Mouse (Mus musculus): ENCODE results near the gene Pak1ip1. TPM values are rescaled to one million over a fixed set of nuclear protein-coding genes. Genes with fewer than 3 reads are reported as not detected.

The Pak1ip1 gene
- total and polyA plus RNA-seq, 2 experiments from 2014 or later: 42.2 to 45.8 TPM

- DNase-seq (ENCODE audit: low spot score) (peak; percentile 53), ATAC-seq (peak; percentile 56)
- H3K9ac ChIP-seq (replicated peaks; ENCODE audit: low read length): peak overlapping the region; percentile 86
- H3K4me1 ChIP-seq (ENCODE audit: insufficient read depth, low read length): peaks cover 6% of the 10 kb centered on the region; the same call in 1 of the 2 replicates
- peak; percentile 71 for TF ChIP-seq CTCF (IDR thresholded peaks at IDR 0.05; ENCODE audit: low read depth)
- 1% methylated on average over 25 of the region's 25 CpGs for WGBS
- H3K27me3 ChIP-seq (ENCODE audit: insufficient read depth, low read length): no peaks in the 10 kb centered on the region
- peak overlapping the region; percentile 95 for H3K4me2 ChIP-seq (ENCODE audit: low read depth, low read length)
- peak overlapping the region; percentile 94 for H3K27ac ChIP-seq
- peak overlapping the region; percentile 99 for H3K4me3 ChIP-seq (ENCODE audit: low read length)
- no peaks in the 10 kb centered on the region for H3K36me3 ChIP-seq (ENCODE audit: insufficient read depth, low read length)
- H3K9me3 ChIP-seq (ENCODE audit: low read length): no peaks in the 10 kb centered on the region
Observed at GRCm38 (mm10) chr13:41000140-41000925, 490 bp upstream of the Pak1ip1 start.

GRCm38 (mm10) chr13:41002001-41002400, 1.2 kb downstream of the Pak1ip1 start:
- H3K4me1 ChIP-seq (ENCODE audit: insufficient read depth, low read length): peaks cover 6% of the 10 kb centered on the region; the same call in 1 of the 2 replicates
- peak overlapping the region; percentile 99 for H3K4me3 ChIP-seq (ENCODE audit: low read length)
- H3K9me3 ChIP-seq (ENCODE audit: low read length): no peaks in the 10 kb centered on the region
- DNase-seq (ENCODE audit: low spot score) (no peak), ATAC-seq (no peak)
- 87% methylated on average over 5 of the region's 5 CpGs for WGBS
- H3K9ac ChIP-seq (replicated peaks; ENCODE audit: low read length): no peak overlapping the region
- peak overlapping the region; percentile 95 for H3K4me2 ChIP-seq (ENCODE audit: low read depth, low read length)
- TF ChIP-seq CTCF (IDR thresholded peaks at IDR 0.05; ENCODE audit: low read depth): no peak
- peaks cover 11% of the 10 kb centered on the region for H3K36me3 ChIP-seq (ENCODE audit: insufficient read depth, low read length)
- no peak overlapping the region for H3K27ac ChIP-seq
- H3K27me3 ChIP-seq (ENCODE audit: insufficient read depth, low read length): no peaks in the 10 kb centered on the region

- Histone ChIP-seq H3K4me2 (ENCODE audit: low read depth, low read length) (no peak overlapping the region), H3K27me3 (ENCODE audit: insufficient read depth, low read length) (no peaks in the 10 kb centered on the region), H3K36me3 (ENCODE audit: insufficient read depth, low read length) (peaks cover 44% of the 10 kb centered on the region), H3K27ac (no peak overlapping the region), H3K4me3 (ENCODE audit: low read length) (no peak overlapping the region), H3K4me1 (ENCODE audit: insufficient read depth, low read length) (no peaks in the 10 kb centered on the region), H3K9ac (replicated peaks; ENCODE audit: low read length) (no peak overlapping the region), H3K9me3 (ENCODE audit: low read length) (no peaks in the 10 kb centered on the region)
- ATAC-seq (no peak), DNase-seq (ENCODE audit: low spot score) (no peak)
- no peak for TF ChIP-seq CTCF (IDR thresholded peaks at IDR 0.05; ENCODE audit: low read depth)
- WGBS: 97% methylated on average over 4 of the region's 4 CpGs
Observed at GRCm38 (mm10) chr13:41006244-41006643, 5.4 kb downstream of the Pak1ip1 start.

- DNase-seq (ENCODE audit: low spot score): no peak
- Histone ChIP-seq H3K9ac (replicated peaks; ENCODE audit: low read length) (no peak overlapping the region), H3K27ac (no peak overlapping the region), H3K36me3 (ENCODE audit: insufficient read depth, low read length) (peaks cover 62% of the 10 kb centered on the region), H3K9me3 (ENCODE audit: low read length) (no peaks in the 10 kb centered on the region), H3K27me3 (ENCODE audit: insufficient read depth, low read length) (no peaks in the 10 kb centered on the region), H3K4me3 (ENCODE audit: low read length) (no peak overlapping the region), H3K4me1 (ENCODE audit: insufficient read depth, low read length) (no peaks in the 10 kb centered on the region), H3K4me2 (ENCODE audit: low read depth, low read length) (no peak overlapping the region)
- no peak for ATAC-seq
- 95% methylated on average over 10 of the region's 10 CpGs for WGBS
- no peak for TF ChIP-seq CTCF (IDR thresholded peaks at IDR 0.05; ENCODE audit: low read depth)
Observed at GRCm38 (mm10) chr13:41008271-41008670, 7.4 kb downstream of the Pak1ip1 start.

- TF ChIP-seq CTCF (IDR thresholded peaks at IDR 0.05; ENCODE audit: low read depth): no peak
- Histone ChIP-seq H3K9me3 (ENCODE audit: low read length) (no peaks in the 10 kb centered on the region), H3K36me3 (ENCODE audit: insufficient read depth, low read length) (peaks cover 62% of the 10 kb centered on the region), H3K9ac (replicated peaks; ENCODE audit: low read length) (no peak overlapping the region), H3K27ac (no peak overlapping the region), H3K27me3 (ENCODE audit: insufficient read depth, low read length) (no peaks in the 10 kb centered on the region), H3K4me2 (ENCODE audit: low read depth, low read length) (no peak overlapping the region), H3K4me3 (ENCODE audit: low read length) (no peak overlapping the region), H3K4me1 (ENCODE audit: insufficient read depth, low read length) (no peaks in the 10 kb centered on the region)
- DNase-seq (ENCODE audit: low spot score): peak; percentile 8
- 80% methylated on average over 8 of the region's 8 CpGs for WGBS
- no peak for ATAC-seq
Observed at GRCm38 (mm10) chr13:41008946-41009345, 8.1 kb downstream of the Pak1ip1 start.

- peak; percentile 94 for DNase-seq (ENCODE audit: low spot score)
- WGBS: under 1% methylated on average over 43 of the region's 43 CpGs
- peaks cover 20% of the 10 kb centered on the region; the same call in 1 of the 2 replicates for H3K36me3 ChIP-seq (ENCODE audit: insufficient read depth, low read length)
- TF ChIP-seq CTCF (IDR thresholded peaks at IDR 0.05; ENCODE audit: low read depth): no peak
- H3K4me3 ChIP-seq (ENCODE audit: low read length): peak within 1 kb of the TSS; percentile 48
- peak; percentile 99 for ATAC-seq
- H3K4me2 ChIP-seq (ENCODE audit: low read depth, low read length): peak within 1 kb of the TSS; percentile 71
- H3K27ac ChIP-seq: peak within 1 kb of the TSS; percentile 84
- no peaks in the 10 kb centered on the region for H3K9me3 ChIP-seq (ENCODE audit: low read length)
- no peaks in the 10 kb centered on the region for H3K27me3 ChIP-seq (ENCODE audit: insufficient read depth, low read length)
- peak within 1 kb of the TSS; percentile 46 for H3K9ac ChIP-seq (replicated peaks; ENCODE audit: low read length)
- peaks cover 14% of the 10 kb centered on the region for H3K4me1 ChIP-seq (ENCODE audit: insufficient read depth, low read length)
Observed at GRCm38 (mm10) chr13:41015829-41016634, 15.2 kb downstream of the Pak1ip1 start, which contains the start of gene Tmem14c. Gene Tmem14c, plus strand, starts transcription at chr13:41016292.

Measured in hindbrain, postnatal 0 days (tissue).